In genomic region chr5:146679198-146679681, GRCm38 (mm10) we compare ENCODE assay signal across 12 mouse cellular contexts.
DNase-seq lines count a peak whose midpoint lies in the region; ATAC-seq and TF ChIP-seq lines count a peak whose summit lies in the region.
"Had no signal": no experiment of that assay in that cellular context is flagged by ENCODE, and none has a peak within 500 bp of the region (broad histone marks: within the 10 kb centered on the region; RNA-seq: fewer than 3 reads in every experiment).

No protein-coding gene starts in this region.

- peak overlapping the region; percentile 46; the same call in 1 of the 2 replicates for H3K27ac ChIP-seq in gastrocnemius, adult 2 months
- peak overlapping the region; percentile 86 for H3K27ac ChIP-seq in liver, embryonic 15.5 days (replicated peaks)
- H3K27ac ChIP-seq: embryonic facial prominence, embryonic 10.5 days; heart, embryonic 15.5 days had no signal

- WGBS in liver, embryonic 15.5 days (ENCODE audit: insufficient replicate concordance) = 18% methylated on average over 6 of the region's 6 CpGs

- peak overlapping the region; percentile 36; the same call in 1 of the 2 replicates for H3K9ac ChIP-seq in liver, embryonic 15.5 days
- H3K9ac ChIP-seq: heart, embryonic 15.5 days had no signal

- H3K36me3 ChIP-seq in liver, embryonic 15.5 days (replicated peaks) = no peaks in the 10 kb centered on the region
- H3K36me3 ChIP-seq: embryonic facial prominence, embryonic 10.5 days; heart, embryonic 15.5 days had no signal

- intact Hi-C loops in gastrocnemius, adult 2 months (cut with DNase I) = loop anchor here (10.0 kb wide), 1 partner anchor 636 kb away; no protein-coding TSS in a partner anchor

- DNase-seq in gastrocnemius, adult 2 months = no peak
- DNase-seq in gastrocnemius, postnatal 10 days = no peak
- peak; percentile 36 for DNase-seq in testis, postnatal 14 days (ENCODE audit: low spot score)
- no peak for DNase-seq in testis, postnatal 10 days (ENCODE audit: low spot score)
- DNase-seq in embryo, embryonic 11 days = no peak
- no peak for DNase-seq in thymus, postnatal 25 days
- no peak for DNase-seq in layer of hippocampus, postnatal 25 days (ENCODE audit: extremely low spot score in 1 of 2, low spot score in 1 of 2)
- DNase-seq: cerebellum, adult 9-11 months had no signal

- no peak for TF ChIP-seq CTCF in gastrocnemius, adult 2 months (IDR thresholded peaks at IDR 0.05)

- ATAC-seq in liver, embryonic 15.5 days (ENCODE audit: insufficient read depth) = peak; percentile 78
- ATAC-seq: hindbrain, embryonic 16.5 days had no signal

- H3K4me1 ChIP-seq in liver, embryonic 15.5 days (replicated peaks) = peaks cover 85% of the 10 kb centered on the region

- H3K27me3 ChIP-seq in liver, embryonic 15.5 days = peaks cover 5% of the 10 kb centered on the region; the same call in 1 of the 2 replicates
- H3K27me3 ChIP-seq: heart, embryonic 15.5 days had no signal

- H3K9me3 ChIP-seq in liver, embryonic 15.5 days (replicated peaks) = no peaks in the 10 kb centered on the region
- H3K9me3 ChIP-seq: embryonic facial prominence, embryonic 10.5 days; heart, embryonic 15.5 days had no signal

- peak overlapping the region; percentile 37 for H3K4me2 ChIP-seq in liver, embryonic 15.5 days
- H3K4me2 ChIP-seq: heart, embryonic 15.5 days had no signal

- no peak overlapping the region for H3K4me3 ChIP-seq in gastrocnemius, adult 2 months
- no peak overlapping the region for H3K4me3 ChIP-seq in liver, embryonic 15.5 days (replicated peaks)
- H3K4me3 ChIP-seq: embryonic facial prominence, embryonic 10.5 days; heart, embryonic 15.5 days had no signal
